Mouse (Mus musculus) heart, postnatal 0 days (tissue): ENCODE measurements at regions not wholly inside any gene's neighbourhood (a gene's known extent, or its start where the extent isn't known, plus 50 kb on each side); places are given as distances from the start of the nearest gene placed in this dataset.

Experiments
- ATAC-seq: fragments of 200-750 bp; cut with Nextera tagmentation; 2 replicates; pipeline ENCODE4 v1.8.0; 2017; ENCODE audit warnings: low read depth, moderate number of reproducible peaks, moderate library complexity; ENCODE audit not compliant: insufficient read depth
- DNase-seq: peaks from one replicate; pipeline ENCODE4 v3.0.0-alpha.2; 2016; ENCODE audit warnings: low spot score
- H3K27ac ChIP-seq: fragments of 300-500 bp; sonication (generic); 2 replicates; pipeline ENCODE4 v1.5.1; 2014; ENCODE audit warnings: low read depth, mild to moderate bottlenecking
- H3K27me3 ChIP-seq: fragments of 300-500 bp; sonication (generic); 2 replicates; pipeline ENCODE4 v1.6.1; 2014; ENCODE audit warnings: low read length, mixed read lengths; ENCODE audit not compliant: control insufficient read depth, insufficient read depth
- H3K36me3 ChIP-seq: fragments of 300-500 bp; sonication (generic); replicated peaks from 2 replicates; pipeline ENCODE4 v1.6.1; 2014; ENCODE audit warnings: low read length, mixed read lengths; ENCODE audit not compliant: control insufficient read depth, insufficient read depth
- H3K4me1 ChIP-seq: fragments of 300-500 bp; sonication (generic); 2 replicates; pipeline ENCODE4 v1.6.1; 2014; ENCODE audit warnings: antibody characterized with exemption; ENCODE audit not compliant: control insufficient read depth, insufficient read depth
- H3K4me2 ChIP-seq: fragments of 300-500 bp; sonication (generic); 2 replicates; pipeline ENCODE4 v1.6.1; 2014; ENCODE audit warnings: low read depth, mild to moderate bottlenecking, low read length, moderate library complexity
- H3K4me3 ChIP-seq: fragments of 300-500 bp; sonication (generic); 2 replicates; pipeline ENCODE4 v1.5.1; 2014; ENCODE audit warnings: low read depth, low read length
- H3K9ac ChIP-seq: fragments of 300-500 bp; sonication (generic); replicated peaks from 2 replicates; pipeline ENCODE4 v1.6.1; 2014; ENCODE audit warnings: low read depth, low read length, mixed read lengths
- H3K9me3 ChIP-seq: fragments of 300-500 bp; sonication (generic); replicated peaks from 2 replicates; pipeline ENCODE4 v1.6.1; 2016; ENCODE audit warnings: low read length; ENCODE audit not compliant: control insufficient read depth
- CTCF ChIP-seq: IDR thresholded peaks from 2 replicates; pipeline ENCODE4 v1.5.1; 2016; ENCODE audit warnings: antibody characterized with exemption, control low read depth, low read depth
- EP300 ChIP-seq: IDR thresholded peaks from 2 replicates; pipeline ENCODE4 v1.6.1; 2016; ENCODE audit warnings: antibody characterized with exemption, low read depth
- WGBS: fragments of 180-500 bp; shearing (Covaris S2); extraction: QIAGEN DNeasy Blood & Tissue Kit; methylation state at CpG from one replicate; pipeline ENCODE4 v1.1.7; 2014; 5-methylcytosine and 5-hydroxymethylcytosine counted together

DNA sequence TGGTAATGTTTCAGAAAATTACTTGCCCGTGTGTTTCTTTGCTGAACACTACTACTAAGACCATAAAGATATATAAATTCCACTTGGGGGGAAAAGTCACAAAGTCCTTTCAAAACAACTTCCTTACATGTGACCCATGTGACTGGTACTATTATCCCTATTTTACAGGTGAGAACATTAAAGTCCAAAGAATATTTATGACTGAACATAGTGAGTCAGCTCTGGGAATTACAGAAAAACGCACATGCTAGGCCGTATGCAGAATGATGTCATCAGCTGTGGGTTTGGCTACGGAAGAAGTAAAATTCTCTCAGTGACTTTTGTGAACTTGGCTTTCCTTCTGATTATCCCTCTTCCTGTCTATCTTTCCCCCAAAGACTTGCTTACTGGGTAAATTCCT is 166.6 kb upstream of the Tent5a start:
- no peaks in the 10 kb centered on the region for H3K9me3 ChIP-seq
- no peak overlapping the region for H3K4me2 ChIP-seq
- no peak overlapping the region for H3K9ac ChIP-seq
- no peaks in the 10 kb centered on the region for H3K36me3 ChIP-seq
- no peak overlapping the region for H3K4me3 ChIP-seq
- ATAC-seq: no peak
- TF ChIP-seq EP300 (no peak), CTCF (no peak)
- no peak for DNase-seq
- no peaks in the 10 kb centered on the region for H3K4me1 ChIP-seq
- no peaks in the 10 kb centered on the region for H3K27me3 ChIP-seq
- no peak overlapping the region for H3K27ac ChIP-seq
- 74% methylated on average over 4 of the region's 4 CpGs for WGBS

DNA sequence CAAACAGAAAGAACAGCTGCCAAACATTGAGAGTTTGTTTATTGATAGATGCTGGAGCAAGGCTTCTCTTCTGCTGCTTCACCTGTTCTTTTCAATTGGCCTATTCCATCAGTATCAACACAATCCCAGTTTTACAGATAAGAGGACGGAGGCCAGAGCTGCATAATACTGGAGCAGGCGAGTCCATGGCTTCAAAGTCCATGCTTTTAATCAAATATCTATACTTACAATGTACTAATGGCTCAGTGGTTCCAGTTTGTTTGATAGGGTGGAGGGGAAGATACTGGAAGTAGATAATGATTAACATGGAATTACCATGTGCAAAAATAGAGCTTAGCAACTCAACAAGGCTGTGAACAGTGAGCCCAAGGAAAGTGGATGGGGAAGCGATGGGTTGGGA is 163.2 kb upstream of the Tent5a start:
- ATAC-seq (no peak), DNase-seq (no peak)
- no peak for TF ChIP-seq EP300
- TF ChIP-seq CTCF: no peak
- no peak overlapping the region for H3K9ac ChIP-seq
- H3K4me2 ChIP-seq: no peak overlapping the region
- no peaks in the 10 kb centered on the region for H3K4me1 ChIP-seq
- H3K27ac ChIP-seq: no peak overlapping the region
- WGBS: 80% methylated on average over 3 of the region's 3 CpGs
- no peaks in the 10 kb centered on the region for H3K9me3 ChIP-seq
- no peaks in the 10 kb centered on the region for H3K36me3 ChIP-seq
- no peak overlapping the region for H3K4me3 ChIP-seq
- H3K27me3 ChIP-seq: no peaks in the 10 kb centered on the region

DNA sequence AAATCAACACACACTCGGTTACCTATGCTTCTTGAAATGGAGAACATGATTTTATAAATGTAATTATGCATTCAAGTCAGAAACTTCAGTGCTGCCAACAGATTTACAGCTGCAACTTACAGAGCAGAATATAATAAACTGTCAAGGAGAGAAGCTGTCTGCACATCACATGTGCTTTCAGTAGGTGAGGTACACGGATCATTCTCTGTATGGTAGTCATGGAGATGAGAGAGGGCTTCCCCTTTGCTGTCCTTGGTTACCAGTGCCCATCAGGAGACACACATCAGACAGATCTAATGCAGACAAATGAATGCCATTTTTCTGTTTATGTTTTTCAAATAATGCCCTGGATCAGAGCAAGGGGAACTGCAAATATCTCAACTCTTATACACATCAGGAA is 160.8 kb upstream of the Tent5a start:
- DNase-seq: no peak
- Histone ChIP-seq H3K4me3 (no peak overlapping the region), H3K4me2 (no peak overlapping the region), H3K9ac (no peak overlapping the region), H3K27me3 (no peaks in the 10 kb centered on the region), H3K36me3 (no peaks in the 10 kb centered on the region), H3K9me3 (no peaks in the 10 kb centered on the region), H3K27ac (no peak overlapping the region), H3K4me1 (no peaks in the 10 kb centered on the region)
- ATAC-seq: no peak
- WGBS: 62% methylated on average over 2 of the region's 2 CpGs
- TF ChIP-seq EP300 (no peak), CTCF (no peak)

DNA sequence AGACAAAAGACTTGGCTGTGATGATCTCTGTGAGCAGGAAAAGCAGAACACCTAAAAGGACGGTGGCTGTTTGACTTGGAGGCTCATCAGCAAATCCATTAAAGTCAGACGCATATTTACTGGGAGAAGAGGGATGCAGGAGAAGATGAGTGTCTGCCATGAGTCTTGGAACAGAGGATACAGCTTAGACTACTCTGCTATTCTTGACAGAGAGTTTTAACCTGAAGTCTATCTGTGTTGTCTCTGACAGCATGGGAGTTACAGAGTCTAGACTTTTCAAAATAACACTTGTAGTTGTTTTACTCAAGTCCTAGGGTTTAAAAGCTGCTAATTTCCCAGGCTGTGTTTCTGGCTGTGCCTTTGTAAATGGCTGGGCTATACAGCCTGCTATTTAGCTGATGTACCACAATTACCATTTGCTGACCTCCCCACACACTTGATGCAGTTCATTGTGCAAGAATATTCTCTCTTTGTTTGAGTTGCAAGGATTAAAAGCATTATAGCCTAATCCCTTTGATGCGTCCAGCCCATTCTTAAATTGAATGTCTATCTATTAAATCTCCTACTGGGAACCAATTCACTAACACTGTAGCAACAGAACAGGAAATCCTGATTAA is 160.0 kb upstream of the Tent5a start:
- no peak for DNase-seq
- no peak overlapping the region for H3K4me3 ChIP-seq
- H3K4me2 ChIP-seq: no peak overlapping the region
- WGBS: 72% methylated on average over 3 of the region's 3 CpGs
- H3K27ac ChIP-seq: no peak overlapping the region
- H3K9ac ChIP-seq: no peak overlapping the region
- H3K27me3 ChIP-seq: no peaks in the 10 kb centered on the region
- no peaks in the 10 kb centered on the region for H3K36me3 ChIP-seq
- H3K4me1 ChIP-seq: no peaks in the 10 kb centered on the region
- no peaks in the 10 kb centered on the region for H3K9me3 ChIP-seq
- TF ChIP-seq CTCF (no peak), EP300 (no peak)
- ATAC-seq: no peak

DNA sequence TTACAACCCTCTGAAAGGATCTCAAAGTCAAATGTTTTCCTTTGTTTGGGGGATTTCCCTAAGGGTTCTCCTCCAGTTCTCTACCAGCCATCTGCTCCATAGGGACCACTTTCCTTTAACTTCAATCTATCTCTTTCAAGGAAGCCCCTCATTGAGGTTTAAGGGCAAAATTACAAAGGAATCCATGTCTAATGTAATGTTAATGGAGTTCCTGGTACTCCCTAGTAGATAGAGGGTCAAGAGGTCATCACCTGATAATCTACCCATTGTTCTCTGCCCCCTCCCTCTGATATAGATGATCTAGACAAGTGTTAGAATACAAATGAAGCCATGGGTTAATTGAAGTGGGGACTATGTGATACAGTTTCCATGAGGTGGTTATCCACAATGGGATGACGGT is 158.6 kb upstream of the Tent5a start:
- Histone ChIP-seq H3K27me3 (no peaks in the 10 kb centered on the region), H3K36me3 (no peaks in the 10 kb centered on the region), H3K4me3 (no peak overlapping the region), H3K4me1 (no peaks in the 10 kb centered on the region), H3K9ac (no peak overlapping the region), H3K27ac (no peak overlapping the region), H3K4me2 (no peak overlapping the region), H3K9me3 (no peaks in the 10 kb centered on the region)
- TF ChIP-seq CTCF (no peak), EP300 (no peak)
- 83% methylated on average over 1 of the region's 1 CpGs for WGBS
- DNase-seq: no peak
- ATAC-seq: no peak

DNA sequence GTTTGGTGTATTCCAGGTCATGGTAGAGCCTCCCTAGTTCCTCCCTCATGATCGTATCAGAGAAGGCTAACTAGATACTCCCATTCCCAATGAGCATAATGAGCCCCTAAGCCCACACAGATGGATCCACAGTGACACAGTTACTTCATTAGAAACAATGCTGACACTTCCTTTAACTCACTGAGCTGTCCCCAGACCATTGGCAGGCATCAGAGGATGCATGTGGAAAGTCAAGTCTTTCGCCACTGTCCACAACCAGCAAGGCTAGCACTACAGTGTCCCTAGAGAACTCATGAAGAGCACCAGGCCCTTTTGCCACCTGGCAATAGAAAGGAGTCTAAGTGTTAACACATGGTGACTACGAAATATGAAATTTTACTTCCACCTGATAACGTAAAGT is 156.1 kb upstream of the Tent5a start:
- no peak overlapping the region for H3K27ac ChIP-seq
- no peaks in the 10 kb centered on the region for H3K9me3 ChIP-seq
- 83% methylated on average over 4 of the region's 4 CpGs for WGBS
- TF ChIP-seq EP300 (no peak), CTCF (no peak)
- no peaks in the 10 kb centered on the region for H3K27me3 ChIP-seq
- no peak overlapping the region for H3K4me3 ChIP-seq
- no peak for DNase-seq
- H3K4me1 ChIP-seq: no peaks in the 10 kb centered on the region
- ATAC-seq: no peak
- H3K36me3 ChIP-seq: no peaks in the 10 kb centered on the region
- H3K4me2 ChIP-seq: no peak overlapping the region
- H3K9ac ChIP-seq: no peak overlapping the region
